Mouse (Mus musculus): ENCODE measurements at regions not wholly inside any gene's neighbourhood (a gene's known extent, or its start where the extent isn't known, plus 50 kb on each side); places are given as distances from the start of the nearest gene placed in this dataset.
"Not testable (repeated sequence)": the region's sequence is repeated elsewhere in the genome, so short reads cannot be mapped to it uniquely, and the experiment has no call there.

DNA sequence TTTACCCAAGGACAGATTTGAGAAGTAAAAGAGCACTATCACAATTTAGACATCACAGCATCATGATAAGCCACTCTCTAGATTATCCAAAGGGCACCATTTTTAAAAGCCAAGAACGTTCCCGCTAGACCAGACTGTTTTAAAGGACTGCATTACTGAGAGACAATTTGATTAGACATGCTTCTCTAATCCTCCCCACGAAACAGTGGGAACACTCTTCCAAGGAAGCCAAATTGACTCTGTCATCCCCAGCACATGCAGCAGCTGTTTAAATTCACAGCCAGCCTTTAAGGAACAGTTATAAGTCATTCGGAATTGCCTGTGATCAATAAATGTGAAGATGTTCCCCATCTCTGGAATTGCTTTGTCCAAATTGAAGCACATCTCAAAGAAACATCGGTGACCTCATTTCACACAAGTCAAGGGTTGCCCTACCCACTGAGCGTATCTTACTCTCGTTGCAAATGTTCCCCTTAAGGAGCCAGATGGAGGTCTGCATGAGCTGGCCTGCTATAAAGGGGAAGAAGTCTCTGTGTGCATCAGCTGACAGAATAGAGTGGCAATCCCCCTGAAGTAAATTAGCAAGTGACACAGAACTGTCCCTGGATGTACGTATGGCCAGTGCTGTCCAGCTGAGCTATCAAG is 393.2 kb downstream of the Pid1 start:
- WGBS: 73% methylated on average over 8 of the region's 8 CpGs
- no peak for DNase-seq (ENCODE audit: low read depth, low spot score)

DNA sequence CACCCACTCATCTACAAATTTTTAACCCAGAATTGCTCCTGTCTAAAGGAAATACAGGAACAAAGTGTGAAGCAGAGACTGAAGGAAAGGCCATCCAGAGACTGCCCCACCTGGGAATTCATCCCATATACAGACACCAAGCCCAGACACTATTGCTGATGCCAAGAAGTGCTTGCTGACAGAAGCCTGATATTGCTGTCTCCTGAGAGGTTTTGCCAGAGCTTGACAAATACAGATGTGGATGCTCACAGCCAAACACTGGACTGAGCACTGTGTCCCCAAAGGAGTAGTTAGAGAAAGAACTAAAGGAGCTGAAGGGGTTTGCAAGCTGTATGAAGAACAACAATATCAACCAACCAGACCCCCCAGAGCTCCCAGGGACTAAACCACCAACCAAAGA is 399.3 kb downstream of the Pid1 start:
- not testable (repeated sequence) for DNase-seq (ENCODE audit: low read depth, low spot score)

DNA sequence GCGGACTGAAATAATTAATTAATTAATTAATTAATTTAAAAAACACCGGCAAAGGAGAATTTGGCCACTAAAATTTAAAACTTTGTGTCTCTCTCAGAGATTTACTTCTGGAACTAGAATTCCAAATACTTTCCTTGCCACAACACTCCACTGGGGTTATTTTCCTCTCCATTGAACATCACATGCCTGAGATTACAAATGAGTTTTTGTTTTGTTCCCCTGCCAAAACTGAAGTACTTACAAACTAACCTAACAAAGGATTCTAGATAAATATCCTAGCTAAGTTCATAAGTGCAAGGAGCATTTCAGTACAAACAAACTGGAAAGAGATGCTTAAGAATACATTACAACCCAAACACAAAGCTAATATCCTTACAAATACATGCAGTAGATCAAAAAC is 402.2 kb downstream of the Pid1 start:
- WGBS: 91% methylated on average over 2 of the region's 2 CpGs
- no peak for DNase-seq (ENCODE audit: low read depth, low spot score)

DNA sequence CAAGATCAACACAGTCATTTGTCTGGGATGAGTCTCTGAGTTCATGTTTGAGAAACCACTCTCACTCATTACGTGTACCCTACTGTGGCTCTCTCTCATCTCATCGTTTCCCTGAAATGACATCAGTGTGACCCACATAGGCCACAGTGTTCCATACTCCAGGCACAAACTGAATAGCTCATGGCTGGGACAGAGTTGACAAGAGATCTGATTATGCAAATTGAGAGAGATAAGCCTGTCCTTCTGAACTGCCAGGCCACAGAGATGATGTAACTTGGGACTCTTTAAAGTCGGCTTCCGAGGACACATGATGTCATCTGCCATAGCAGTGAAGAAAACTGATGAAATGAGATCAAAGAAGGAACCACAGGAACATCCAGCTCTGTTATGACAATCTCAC is 404.2 kb downstream of the Pid1 start:
- WGBS: 81% methylated on average over 4 of the region's 4 CpGs
- no peak for DNase-seq (ENCODE audit: low read depth, low spot score)

DNA sequence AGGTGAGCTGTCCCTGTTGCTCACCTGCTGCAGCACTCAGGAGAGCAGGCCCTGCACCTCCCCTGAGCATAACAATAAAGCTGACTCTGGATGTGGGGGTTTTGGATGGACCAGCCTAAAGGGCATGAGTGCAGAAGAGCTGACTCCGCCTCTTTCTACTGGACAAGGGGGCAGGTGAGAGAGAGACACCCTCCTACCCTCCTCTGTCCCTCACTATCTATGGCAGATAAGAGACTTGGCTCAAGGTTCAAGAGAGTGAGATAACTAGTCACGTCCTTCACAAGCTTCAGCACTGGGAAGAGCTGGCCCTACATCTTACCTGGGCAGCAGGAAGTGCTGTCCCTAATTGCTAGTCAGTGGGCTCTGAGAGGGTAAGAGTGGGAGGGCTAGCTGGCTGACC is 441.1 kb downstream of the Pid1 start:
- no peak for DNase-seq (ENCODE audit: low read depth, low spot score)
- WGBS: 67% methylated on average over 2 of the region's 2 CpGs

DNA sequence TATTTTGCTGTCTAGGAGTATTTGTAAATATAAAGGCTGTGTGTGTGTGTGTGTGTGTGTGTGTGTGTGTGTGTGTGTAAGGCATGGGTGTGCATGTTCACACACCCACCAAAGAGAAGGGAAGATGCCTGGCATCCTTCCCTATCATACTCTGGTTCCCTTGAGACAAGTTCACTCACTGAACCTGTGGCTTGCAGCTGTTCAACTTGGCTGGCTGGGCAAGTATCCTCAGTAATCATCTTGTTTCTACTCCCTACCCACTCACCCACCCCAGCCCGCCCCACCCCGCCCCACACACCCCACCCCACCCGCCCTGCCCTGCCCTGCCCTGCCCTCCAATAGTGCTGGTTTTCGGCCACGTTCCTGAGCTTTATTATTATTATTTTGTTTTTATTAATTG is 448.5 kb downstream of the Pid1 start:
- WGBS: 61% methylated on average over 5 of the region's 5 CpGs
- no peak for DNase-seq (ENCODE audit: low read depth, low spot score)

DNA sequence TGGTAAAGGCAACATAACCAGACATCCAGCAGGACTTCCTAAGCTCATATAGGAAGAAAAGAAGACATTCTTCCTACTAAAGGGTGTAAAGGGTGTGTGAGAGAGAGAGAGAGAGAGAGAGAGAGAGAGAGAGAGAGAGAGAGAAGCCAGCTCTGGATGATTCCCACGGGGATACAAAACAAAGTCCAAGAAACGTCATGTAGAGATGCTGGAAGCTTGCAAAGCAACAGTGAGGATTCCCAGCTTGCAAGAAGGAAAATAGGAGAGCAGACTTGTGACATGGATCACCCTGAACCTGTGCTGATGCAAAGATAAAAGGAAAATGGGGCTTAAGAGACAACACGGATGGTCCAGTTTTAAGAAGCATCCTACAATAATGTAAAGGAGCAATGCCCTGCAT is 456.6 kb downstream of the Pid1 start:
- DNase-seq (ENCODE audit: low read depth, low spot score): no peak
- 44% methylated on average over 3 of the region's 3 CpGs for whole genome bisulfite sequencing

DNA sequence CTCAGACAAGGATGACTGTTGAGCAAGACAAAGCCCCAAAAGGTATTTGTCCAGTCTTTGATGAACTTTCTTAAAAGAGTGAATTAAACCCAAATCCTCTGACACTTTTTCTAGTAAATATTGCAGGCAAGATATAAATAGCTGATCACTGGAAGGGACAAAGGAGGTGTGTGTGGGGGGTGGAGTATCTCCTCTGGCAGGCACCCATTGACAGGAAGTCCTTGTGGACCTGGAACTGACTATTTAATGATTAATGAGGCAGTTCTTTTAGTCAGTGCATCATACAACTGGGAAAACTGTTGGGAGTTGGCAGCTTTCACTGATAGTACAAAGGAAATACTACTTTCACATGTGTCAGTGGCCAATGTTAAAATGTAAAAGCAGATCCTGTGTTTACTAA is 457.1 kb downstream of the Pid1 start:
- no peak for DNase-seq (ENCODE audit: low read depth, low spot score)

DNA sequence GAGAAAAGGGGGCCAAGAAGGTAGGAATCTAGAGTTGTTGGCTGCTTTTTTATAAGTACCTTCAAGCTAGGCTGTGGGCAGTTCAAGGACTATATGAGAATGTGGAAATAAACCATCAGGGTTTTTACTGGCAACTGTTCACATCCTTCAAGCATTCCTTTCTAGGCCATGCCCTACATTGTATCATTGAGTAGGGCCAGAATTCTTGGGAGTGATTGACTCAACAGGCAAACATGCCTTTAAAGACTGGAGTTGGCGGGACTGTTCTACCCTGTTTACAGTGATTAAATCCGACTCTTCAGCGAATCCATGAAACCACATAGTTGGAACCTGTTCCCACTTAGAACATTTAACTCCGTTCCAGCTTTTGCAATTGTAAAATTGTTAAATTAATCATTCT is 463.8 kb downstream of the Pid1 start:
- 69% methylated on average over 4 of the region's 4 CpGs for WGBS
- no peak for DNase-seq (ENCODE audit: low read depth, low spot score)

DNA sequence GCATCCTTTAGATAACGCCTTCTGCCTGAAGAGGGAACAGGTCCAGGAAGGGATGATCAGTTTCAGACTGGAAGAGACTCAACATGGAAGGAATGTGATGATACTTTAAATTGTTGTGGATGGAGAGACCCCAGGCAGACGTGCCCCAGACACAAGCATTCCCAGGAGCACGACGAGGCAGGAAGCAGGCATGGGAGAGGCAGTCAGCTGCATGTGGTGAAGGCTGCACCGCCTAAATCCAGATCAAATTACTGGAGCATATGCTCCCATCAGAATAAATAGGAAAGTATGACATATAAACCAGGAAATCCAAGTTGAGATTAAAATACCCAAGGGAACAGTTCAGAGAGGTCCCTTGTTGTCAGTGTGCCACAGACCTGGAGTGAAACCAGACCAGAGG is 467.3 kb downstream of the Pid1 start:
- 41% methylated on average over 5 of the region's 5 CpGs for WGBS
- no peak for DNase-seq (ENCODE audit: low read depth, low spot score)

DNA sequence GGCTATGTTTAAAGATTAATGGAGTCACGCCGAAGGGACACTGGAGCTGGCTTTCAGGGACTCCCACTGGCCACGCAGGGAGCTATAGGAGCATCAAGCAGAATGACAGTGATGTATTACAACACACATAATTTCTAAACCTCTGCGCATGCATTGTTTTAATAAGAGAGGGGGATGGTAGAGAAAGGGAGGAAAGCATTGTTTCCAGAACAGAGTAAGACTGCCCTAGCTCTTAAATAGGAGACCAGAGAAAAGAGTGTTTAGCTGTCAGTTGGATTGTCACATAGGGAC is 471.1 kb upstream of the Sphkap start:
- DNase-seq (ENCODE audit: low read depth, low spot score): no peak
- 74% methylated on average over 4 of the region's 4 CpGs for WGBS

DNA sequence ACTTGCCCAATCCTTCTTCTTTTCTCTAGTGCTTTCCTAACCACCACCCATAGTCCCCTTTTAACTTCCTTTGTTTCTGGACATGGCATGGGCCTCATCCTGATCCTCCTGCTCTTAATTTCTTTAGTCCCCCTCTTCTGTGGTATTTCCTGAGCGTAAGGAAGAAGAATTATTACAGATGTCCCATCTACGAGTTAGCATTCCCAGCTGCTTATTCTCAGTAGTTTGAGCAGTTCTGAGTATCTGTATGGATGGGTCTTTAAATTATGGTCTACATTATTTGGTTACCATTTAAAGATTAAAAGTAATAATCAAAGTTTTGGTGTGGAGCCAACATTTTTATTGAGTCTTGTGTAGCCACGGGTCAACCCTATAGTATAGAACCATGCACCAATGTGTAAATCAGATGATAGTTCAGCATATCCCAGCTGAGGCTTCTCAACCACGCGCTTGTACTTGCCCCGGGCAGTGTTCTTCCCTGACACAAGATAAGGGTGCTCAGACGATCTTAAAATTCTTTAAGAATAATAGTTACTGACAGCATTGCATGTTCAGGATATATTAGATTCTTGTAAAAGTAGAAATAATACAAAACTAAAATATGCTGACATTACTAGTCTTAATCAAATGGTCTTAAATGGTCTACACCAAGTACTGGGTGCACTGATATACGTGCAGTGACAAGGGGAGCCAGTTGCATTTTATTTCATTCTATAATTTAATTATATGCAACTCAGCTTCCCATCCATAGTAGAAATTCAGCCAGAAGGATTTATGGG is 470.5 kb upstream of the Sphkap start:
- WGBS: 79% methylated on average over 8 of the region's 8 CpGs
- DNase-seq (ENCODE audit: low read depth, low spot score): no peak

DNA sequence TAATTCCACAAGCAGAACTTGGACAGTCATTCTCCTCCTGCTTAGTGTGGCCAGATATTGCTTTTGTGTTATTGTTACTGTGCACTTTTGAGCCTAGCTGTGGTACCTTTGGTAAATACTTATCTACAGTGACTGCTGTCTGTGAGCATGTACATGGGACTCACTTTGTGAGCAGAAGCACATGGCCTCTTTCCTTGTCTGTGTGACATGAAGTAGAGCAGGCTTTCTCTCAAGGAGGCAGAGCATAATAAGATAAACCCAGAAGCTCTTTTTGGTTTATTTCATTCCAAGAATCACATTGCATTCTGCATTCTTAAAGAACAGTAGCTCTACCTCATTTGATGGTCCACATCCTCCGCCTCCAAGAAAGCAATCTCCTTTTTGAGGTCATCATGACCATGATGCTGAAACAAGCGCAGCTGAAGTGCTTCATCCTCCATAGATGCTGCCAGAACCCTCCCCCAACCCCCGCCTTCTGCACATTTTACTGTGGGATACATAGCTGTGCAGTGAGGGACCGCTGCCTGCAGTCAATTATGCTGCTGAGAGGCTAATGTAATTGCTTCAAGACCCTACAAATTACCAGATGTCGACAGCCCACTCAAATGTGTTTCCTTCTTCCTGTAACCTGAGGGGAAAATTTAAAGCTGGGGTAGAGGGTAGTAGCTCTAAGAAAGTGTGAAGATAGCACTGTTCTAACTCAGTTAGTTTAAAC is 463.0 kb upstream of the Sphkap start:
- no peak for DNase-seq (ENCODE audit: low read depth, low spot score)
- WGBS: 52% methylated on average over 5 of the region's 5 CpGs

DNA sequence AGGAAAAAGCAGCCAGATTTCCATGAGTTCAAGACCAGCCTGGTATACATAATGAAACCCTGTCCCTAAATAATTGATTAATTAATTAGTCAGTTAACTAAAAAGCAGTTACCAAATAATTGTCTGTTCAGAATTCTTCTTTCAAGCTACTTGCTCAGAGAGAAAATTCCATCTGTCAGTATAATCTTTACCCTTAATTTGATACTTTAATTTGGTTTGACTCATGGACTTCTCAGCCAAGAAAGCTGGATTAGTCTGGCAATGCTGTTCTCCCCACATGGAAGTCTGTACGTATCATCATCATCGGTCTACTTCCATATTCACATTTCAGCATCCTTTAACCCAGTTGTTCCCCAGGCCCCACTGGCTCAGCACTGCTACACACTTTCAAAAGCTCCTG is 461.0 kb upstream of the Sphkap start:
- no peak for DNase-seq (ENCODE audit: low read depth, low spot score)
- 91% methylated on average over 2 of the region's 2 CpGs for WGBS

DNA sequence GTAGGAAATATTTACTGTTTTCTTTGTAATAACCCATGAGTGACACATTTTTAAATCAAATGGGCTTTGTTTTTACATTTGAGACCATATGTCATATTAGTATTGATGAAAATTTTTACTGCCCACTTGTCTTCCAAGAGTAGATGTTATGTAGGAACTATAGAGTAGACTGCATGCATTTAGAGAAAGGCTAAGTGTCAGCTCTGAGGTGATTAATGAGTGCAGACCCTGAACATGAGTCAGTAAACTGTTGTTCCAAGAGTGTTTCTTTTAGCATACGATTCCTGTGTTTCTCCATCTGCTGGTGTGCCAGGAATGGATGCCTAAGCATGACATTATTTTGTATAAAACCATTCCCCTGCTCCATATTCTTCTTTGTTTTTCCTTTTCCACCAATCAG is 454.5 kb upstream of the Sphkap start:
- 59% methylated on average over 1 of the region's 1 CpGs for WGBS
- DNase-seq (ENCODE audit: low read depth, low spot score): no peak

DNA sequence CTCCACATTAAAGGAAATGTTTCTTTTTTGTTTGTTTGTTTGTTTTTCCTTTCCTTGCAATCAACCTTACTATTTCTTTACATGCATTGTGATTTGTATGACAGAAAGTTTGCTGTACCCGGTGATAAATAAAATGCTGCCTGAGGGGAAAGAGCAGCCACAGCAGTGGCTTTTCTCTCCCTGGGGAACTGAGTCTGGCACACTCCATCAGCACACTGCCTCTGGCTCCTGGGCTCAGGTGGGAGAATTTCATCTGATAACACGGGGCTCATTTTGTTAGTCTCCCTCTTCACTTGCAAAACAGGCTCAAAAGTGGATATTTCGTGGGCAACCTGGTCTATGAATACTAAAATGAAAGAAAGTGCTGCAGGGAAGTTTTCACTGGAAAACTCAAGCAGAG is 454.1 kb upstream of the Sphkap start:
- 57% methylated on average over 3 of the region's 3 CpGs for WGBS
- DNase-seq (ENCODE audit: low read depth, low spot score): no peak

DNA sequence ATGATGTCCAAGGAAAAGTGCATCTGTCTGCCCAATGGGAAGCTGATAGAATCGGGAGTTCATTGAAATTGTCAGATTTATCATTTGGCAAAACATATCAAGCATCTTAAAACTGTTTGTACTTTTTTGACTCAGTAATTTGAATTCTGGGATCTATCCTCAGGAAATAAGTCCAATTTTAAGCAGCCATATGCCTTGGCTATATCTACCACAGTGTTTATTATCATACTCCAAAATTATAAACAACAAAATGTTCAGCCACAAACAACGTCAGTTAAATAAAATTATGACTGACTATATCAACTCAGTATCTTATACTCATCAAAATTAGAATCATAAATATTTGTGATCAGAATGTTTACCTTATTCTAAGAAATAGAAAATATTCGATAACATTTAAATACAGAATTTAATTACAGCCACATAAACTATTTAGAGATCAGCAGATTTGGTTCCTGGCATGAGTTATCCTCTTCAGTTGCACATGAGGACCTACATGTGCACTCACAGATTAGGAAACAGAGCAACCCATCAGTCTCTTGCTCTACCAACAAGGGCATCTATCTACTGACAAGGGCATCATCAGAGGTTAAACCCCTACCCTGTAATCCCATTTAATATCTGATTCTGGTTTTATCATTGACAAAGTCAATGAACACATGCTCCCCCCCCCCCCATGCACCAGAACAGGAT is 451.9 kb upstream of the Sphkap start:
- DNase-seq (ENCODE audit: low read depth, low spot score): no peak
- 64% methylated on average over 3 of the region's 3 CpGs for WGBS

DNA sequence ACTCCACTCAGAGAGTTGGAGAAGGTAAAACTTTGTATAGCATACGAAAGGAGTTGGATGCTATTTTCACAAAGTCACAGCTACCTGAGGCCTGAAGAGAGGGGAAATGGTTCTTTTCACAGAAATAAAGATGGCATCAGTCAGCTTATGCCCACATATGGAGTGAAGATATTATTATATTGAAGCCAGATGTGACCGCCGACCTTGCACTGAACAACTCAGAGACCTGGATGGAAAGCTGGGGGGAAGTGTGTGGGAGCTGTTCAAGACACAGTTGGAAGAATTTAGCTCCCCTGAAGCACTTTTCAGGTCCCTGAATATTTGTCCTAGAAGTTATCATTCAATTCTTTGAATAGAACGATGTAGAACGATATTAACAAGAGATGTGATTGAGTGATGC is 446.0 kb upstream of the Sphkap start:
- WGBS: 90% methylated on average over 5 of the region's 5 CpGs
- DNase-seq (ENCODE audit: low read depth, low spot score): no peak

DNA sequence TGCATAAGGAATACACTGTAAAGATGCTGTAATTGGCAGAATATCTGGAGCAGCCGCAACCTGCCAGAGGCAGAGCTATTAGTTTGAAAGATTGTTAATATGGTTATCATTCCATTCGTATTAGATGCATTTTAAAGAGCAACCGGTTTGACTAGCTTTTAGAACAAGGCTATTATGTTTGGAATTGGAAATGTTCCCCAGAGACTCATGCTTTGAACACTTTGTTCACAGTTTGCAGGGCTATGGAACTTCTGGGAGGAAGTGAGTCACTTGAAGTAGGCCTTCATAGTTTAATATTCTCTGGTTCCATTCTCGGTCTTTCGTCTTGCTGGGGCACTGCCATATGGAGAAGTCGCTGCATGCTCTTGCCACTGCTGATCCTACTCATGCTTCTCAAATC is 443.1 kb upstream of the Sphkap start:
- DNase-seq (ENCODE audit: low read depth, low spot score): no peak
- 78% methylated on average over 6 of the region's 6 CpGs for WGBS

DNA sequence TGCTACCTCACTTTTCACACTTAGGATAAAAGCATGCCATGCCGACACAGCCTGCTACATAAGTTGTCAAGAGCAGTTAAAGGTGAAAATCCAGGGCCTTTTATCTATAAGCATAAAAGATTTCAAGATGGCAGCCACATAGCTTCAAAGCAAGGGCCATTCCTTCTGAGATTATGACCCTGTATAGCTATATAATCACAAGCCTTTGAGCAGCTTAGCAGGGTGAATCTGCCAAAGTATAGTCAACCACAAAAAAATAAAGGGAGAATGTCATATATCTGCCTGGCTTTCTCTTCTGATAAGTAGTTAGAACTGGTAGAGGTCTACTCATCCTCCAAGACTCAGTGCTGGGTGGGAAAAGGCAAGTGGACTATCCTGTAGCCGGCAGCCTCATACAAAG is 440.4 kb upstream of the Sphkap start:
- WGBS: 84% methylated on average over 2 of the region's 2 CpGs

DNA sequence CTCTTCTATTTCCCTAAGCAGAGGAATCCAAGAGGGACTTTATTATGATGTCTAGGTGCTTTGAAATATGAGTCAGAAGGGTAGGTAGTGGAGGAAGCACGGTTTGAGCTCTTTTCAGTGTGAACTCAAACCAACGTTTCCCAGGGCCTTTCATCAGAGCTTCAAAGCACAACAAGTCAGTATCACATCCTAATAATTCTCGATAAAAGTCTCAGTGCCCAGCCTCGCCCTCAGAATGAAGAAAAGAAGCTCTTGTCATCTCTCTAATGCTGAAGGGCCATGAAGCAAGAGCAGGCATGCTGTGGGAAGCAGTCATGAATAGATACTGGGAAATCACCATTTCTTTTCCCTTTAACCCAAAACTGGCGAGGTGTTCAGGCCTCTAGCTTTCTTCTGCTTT is 440.0 kb upstream of the Sphkap start:
- no peak for DNase-seq (ENCODE audit: low read depth, low spot score)
- WGBS: 60% methylated on average over 5 of the region's 5 CpGs

More for the DNA sequence above, 440.4 kb upstream of the Sphkap start:
- DNase-seq (ENCODE audit: low read depth, low spot score): no peak
